Mouse (Mus musculus) spleen, postnatal 10 days (tissue): ENCODE results near the gene Ube2j2.

Experiments used
- DNase-seq, 2 experiments: peaks; one replicate each; pipeline ENCODE4 v3.0.0; 2021 to 2022; ENCODE audit warnings: low spot score in 2 of 2

The Ube2j2 gene

DNA sequence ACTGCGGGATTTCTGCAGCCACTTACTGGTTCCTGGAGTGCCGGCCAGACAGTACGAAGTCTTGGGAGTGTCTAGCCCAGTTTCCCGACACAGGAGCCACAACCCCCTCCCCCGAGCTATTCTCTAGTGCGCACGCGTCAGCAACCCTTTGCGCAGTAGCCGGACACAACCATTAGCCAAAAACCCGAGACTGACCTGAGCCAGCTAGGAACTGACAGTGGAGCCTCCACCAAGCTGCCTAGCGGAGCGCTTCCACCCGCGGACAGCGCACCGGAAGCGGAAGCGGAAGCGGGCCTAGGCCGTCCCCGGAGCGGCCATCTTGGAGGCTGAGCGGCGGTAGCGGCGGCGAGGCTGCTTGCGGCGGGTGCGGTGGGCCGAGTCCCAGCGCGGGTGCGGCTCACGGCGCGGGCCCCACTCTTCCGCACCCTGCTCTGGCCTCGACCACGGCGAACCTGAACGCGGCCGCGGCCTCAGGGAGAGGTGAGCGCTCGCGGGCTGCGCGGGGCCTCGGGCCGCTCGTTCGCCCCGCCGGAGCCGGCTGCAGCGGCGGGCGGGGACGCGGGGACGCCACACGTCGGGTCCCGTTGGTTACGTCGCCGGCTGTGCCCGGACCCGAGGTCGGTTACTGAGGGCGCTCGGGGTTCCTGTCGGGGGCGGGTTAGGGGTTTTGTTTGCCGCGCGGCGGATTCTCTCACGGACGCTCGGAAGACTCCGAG lies at the start of gene Ube2j2:
Gene Ube2j2, plus strand, starts transcription at position 298 of the 716 bp plus-strand sequence.
- DNase-seq: peak; percentile 92 to 95

- DNase-seq: peak; percentile 72 to 81
Observed at GRCm38 (mm10) chr4:155894311-155894881, 49.2 kb upstream of the Ube2j2 start.

- DNase-seq: peak; percentile 10 to 34
Observed at GRCm38 (mm10) chr4:155895216-155895615, 48.4 kb upstream of the Ube2j2 start.

DNA sequence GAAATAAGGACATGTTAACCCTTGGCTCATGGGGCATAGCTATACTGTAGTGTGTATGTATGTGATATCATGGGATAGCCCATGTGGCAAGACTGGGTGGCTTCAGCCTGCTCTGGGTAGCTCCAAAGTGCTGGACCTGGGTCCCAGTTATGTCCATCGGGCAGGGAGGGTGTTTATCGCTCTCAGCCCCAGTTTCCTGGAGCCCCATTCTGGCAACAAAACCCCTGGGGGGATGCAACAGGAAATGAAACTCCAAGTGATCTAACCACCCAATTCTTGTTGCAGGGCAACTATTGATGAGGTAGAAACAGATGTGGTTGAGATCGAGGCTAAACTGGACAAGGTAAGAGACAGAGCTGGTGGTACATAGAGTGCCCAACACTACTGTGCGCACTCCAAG lies 47.8 kb upstream of the Ube2j2 start:
- DNase-seq: peak; percentile 5 to 46

DNA sequence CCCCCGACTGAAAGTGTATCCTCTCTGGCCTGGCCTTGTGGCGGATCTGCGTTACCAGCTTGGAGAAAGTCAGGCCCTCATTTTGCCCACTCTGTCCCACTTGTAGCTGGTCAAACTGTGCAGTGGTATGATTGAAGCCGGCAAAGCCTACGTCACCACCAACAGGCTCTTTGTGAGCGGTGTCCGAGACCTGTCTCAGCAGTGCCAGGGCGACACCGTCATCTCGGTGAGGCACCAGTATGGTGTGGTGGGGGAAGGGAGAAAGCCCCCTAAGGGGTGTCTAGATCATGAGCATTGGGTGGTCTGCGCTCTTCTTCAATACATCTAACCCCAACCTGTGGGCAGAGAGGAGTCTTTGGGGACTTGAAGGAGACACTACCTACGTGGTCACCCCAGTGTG lies 47.2 kb upstream of the Ube2j2 start:
- peak in 1 of 2 experiments; percentile 12 for DNase-seq

- DNase-seq: no peak
Observed at GRCm38 (mm10) chr4:155898318-155898717, 45.3 kb upstream of the Ube2j2 start.

DNA sequence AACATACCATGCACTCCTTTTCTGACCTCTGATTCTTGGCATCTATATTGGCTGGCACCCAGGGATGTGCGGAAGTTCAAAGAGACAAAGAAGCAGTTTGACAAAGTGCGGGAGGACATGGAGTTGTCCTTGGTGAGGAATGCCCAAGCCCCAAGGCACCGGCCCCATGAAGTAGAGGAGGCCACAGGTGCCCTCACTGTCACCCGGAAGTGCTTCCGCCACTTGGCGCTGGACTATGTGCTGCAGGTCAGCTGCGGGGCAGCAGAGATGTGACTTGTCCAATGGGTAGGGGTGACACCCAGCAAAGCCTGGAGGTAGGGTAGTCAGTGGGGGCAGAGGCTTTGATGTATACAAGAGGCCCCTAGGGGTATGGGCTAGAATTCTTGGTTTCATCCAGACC lies 44.3 kb upstream of the Ube2j2 start:
- DNase-seq: peak in 1 of 2 experiments; percentile 3

GRCm38 (mm10) chr4:155901205-155901604 lies 42.4 kb upstream of the Ube2j2 start:
- DNase-seq: peak in 1 of 2 experiments; percentile 22

DNA sequence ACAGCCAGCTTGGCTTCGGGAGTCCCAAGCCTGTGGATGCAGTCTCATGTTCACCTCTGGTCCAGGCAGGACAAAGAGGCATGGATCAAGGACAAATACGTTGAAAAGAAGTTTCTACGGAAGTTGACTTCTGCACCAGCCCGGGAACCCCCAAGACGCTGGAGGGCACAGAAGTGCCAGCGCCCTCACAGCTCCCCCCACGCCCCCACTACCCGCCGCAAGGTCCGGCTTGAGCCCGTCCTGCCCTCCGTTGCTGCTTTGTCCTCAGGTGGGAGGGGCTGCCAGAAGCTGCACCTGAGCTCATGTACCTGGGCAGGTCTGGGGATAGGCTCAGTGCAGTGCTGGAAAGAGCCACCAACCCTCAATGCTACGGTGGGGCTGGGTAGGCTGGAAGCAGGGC lies 40.4 kb upstream of the Ube2j2 start:
- DNase-seq: peak; percentile 2 to 11

- DNase-seq: peak; percentile 12 to 60
Observed at GRCm38 (mm10) chr4:155904318-155905102, 39.1 kb upstream of the Ube2j2 start.

GRCm38 (mm10) chr4:155905634-155906033 lies 38.0 kb upstream of the Ube2j2 start:
- DNase-seq: peak in 1 of 2 experiments; percentile 12

DNA sequence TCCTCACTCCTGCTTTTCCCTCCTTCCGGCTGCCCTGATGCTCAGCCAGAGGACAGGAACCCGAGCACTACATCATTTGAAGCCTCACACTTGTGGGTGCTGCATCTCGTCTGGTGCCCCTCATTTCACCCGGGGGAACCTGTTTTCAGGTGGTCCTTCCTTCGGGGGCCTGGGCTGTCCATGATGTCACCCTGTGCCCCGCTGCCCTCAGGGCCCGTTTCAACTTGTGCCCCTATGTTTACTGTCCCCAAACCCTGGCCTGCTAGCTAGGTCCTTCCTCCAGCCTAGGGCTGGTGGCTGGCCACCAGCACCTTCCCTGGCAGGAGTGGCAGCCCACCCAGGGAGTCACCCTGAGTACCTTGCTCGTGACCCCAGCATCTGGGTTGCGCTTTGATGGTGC lies 37.5 kb upstream of the Ube2j2 start:
- DNase-seq: peak in 1 of 2 experiments; percentile 12

GRCm38 (mm10) chr4:155907003-155907402 lies 36.6 kb upstream of the Ube2j2 start:
- DNase-seq: no peak

GRCm38 (mm10) chr4:155908281-155908680 lies 35.4 kb upstream of the Ube2j2 start:
- peak in 1 of 2 experiments; percentile 13 for DNase-seq

- DNase-seq: no peak
Observed at GRCm38 (mm10) chr4:155908751-155909150, 34.9 kb upstream of the Ube2j2 start.

DNA sequence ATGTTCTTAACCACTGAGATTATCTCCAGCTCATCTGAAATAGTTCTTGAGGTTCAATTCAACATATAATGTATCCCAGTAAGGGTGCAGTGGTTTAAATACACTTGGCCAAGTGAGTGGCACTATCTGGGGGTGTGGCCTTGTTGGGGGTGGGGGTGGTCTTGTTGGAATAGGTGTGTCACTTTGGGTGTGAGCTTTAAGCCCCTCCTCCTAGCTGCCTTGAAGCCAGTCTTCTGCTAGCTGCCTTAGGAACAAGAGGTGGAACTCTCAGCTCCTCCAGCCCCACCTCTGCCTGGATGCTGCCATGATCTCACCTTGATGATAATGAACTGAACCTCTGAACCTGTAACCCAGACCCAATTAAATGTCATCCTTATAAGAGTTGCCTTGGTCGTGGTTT lies 11.6 kb upstream of the Ube2j2 start:
- DNase-seq: no peak

DNA sequence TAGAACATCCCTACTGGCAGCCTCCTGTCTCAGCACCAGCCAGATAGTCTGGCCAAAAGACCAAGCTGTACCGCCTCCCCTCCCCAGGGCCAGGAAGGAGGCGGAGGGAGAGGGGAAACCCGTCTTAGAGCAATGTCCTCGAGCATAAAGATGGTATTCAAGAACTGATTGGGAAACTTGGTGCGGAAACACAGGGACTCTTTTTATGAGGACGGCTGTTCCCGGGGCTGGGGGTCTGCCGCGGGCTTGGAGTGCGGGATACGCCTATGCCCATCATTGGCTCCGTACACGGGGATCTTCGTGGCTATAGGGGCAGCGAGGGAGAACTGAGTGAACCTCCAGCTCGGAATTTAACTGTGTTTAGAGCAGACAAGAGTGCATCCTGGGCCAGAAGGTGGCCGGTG lies 580 bp upstream of the Ube2j2 start:
- no peak for DNase-seq

GRCm38 (mm10) chr4:155944271-155944670 lies 640 bp downstream of the Ube2j2 start:
- peak in 1 of 2 experiments; percentile 39 for DNase-seq

DNA sequence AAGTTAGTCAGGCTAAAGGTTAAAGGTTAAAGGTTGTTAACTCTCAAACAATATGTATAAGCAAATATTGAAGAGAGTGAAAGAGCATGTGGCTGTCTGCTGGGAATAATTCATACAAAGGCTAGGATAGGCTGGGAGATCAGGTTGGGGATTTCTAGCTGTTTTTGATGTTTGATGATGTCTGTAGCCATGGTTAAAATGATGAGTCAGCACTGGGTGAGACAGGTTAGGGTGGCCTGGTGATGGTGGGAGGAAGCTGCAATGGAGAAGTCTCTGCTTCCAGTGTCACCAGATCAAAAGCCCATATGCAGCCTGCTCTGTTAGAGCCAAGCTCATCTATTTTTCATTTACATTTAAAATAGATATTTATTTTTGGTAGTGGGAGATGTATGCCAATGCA lies 3.5 kb downstream of the Ube2j2 start:
- no peak for DNase-seq

DNA sequence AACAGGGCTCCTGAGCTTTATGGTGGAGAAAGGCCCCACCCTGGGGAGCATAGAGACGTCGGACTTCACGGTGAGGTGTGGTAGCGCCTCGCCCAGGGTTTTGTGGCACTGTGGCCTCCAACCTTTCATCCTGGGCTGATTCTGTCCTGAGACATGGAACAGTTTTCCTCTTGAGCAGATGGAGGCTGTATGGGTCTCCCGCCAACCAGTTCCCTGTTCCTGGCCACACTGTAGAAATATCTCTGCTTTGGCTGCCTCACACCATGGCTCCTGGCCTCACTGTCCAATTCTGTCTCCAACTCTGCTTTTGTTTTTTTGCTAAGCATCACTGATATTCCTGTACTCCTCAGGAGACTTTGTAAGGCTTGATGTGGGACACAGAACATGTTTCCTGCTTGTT lies 11.9 kb downstream of the Ube2j2 start:
- no peak for DNase-seq

- DNase-seq: peak; percentile 66 to 86
Observed at GRCm38 (mm10) chr4:155959275-155959674, 15.6 kb downstream of the Ube2j2 start.

GRCm38 (mm10) chr4:155962167-155962971 lies 18.7 kb downstream of the Ube2j2 start, which contains the start of gene C1qtnf12:
C1qtnf12 (plus strand) TSS chr4:155962318.
- DNase-seq: peak; percentile 57 to 61
